Comparison of ENCODE assay signal across 15 mouse cellular contexts in genomic region chr2:26895898-26896297, GRCm38 (mm10). TPM values are rescaled to one million over a fixed set of nuclear protein-coding genes. Genes with fewer than 3 reads are reported as not detected.
DNase-seq lines count a peak whose midpoint lies in the region; TF ChIP-seq lines count a peak whose summit lies in the region.
"Had no signal": no experiment of that assay in that cellular context is flagged by ENCODE, and none has a peak within 500 bp of the region (broad histone marks: within the 10 kb centered on the region; RNA-seq: fewer than 3 reads in every experiment).

No protein-coding gene starts in this region.

- no peak overlapping the region for H3K4me3 ChIP-seq in heart, embryonic 10.5 days
- no peak overlapping the region for H3K4me3 ChIP-seq in left cerebral cortex, adult 2 months
- H3K4me3 ChIP-seq in cortical plate, adult 2 months (ENCODE audit: insufficient read depth, low read length) = no peak overlapping the region
- H3K4me3 ChIP-seq: embryonic facial prominence, embryonic 12.5 days; heart, embryonic 13.5 days; hindbrain, embryonic 13.5 days had no signal

- no peaks in the 10 kb centered on the region for H3K4me1 ChIP-seq in heart, embryonic 10.5 days
- H3K4me1 ChIP-seq in cortical plate, adult 2 months (ENCODE audit: control insufficient read depth, insufficient read depth, low read length) = no peaks in the 10 kb centered on the region
- H3K4me1 ChIP-seq: embryonic facial prominence, embryonic 12.5 days; heart, embryonic 13.5 days had no signal

- peak; percentile 18 for TF ChIP-seq CTCF in left cerebral cortex, adult 2 months (IDR thresholded peaks at IDR 0.05)
- TF ChIP-seq CTCF in cortical plate, adult 2 months (IDR thresholded peaks at IDR 0.05; ENCODE audit: extremely low read depth, insufficient read depth, low read length) = 0 out of 2 replicates have a peak, but pooled peaks have one; percentile 0

- no peaks in the 10 kb centered on the region for H3K9me3 ChIP-seq in heart, embryonic 10.5 days
- H3K9me3 ChIP-seq: embryonic facial prominence, embryonic 12.5 days; heart, embryonic 13.5 days; hindbrain, embryonic 13.5 days had no signal

- WGBS in heart, embryonic 10.5 days = 90% methylated on average over 4 of the region's 4 CpGs

- TF ChIP-seq POLR2A in cortical plate, adult 2 months (IDR thresholded peaks at IDR 0.05; ENCODE audit: extremely low read depth, insufficient read depth, low read length) = no peak

- peak; percentile 25 for DNase-seq in heart, embryonic 10.5 days (ENCODE audit: low spot score)
- DNase-seq in heart, postnatal 14 days = no peak
- DNase-seq in left cerebral cortex, adult 2 months (ENCODE audit: extremely low spot score in 1 of 2, low spot score in 2 of 2) = no peak
- DNase-seq in left cerebral cortex, postnatal 4 days = no peak
- DNase-seq in cerebellum, postnatal 4 days (ENCODE audit: low spot score in 2 of 2) = no peak
- DNase-seq: adrenal gland, adult 2 months; adrenal gland, postnatal 25 days; cerebellum, adult 18-20 months; cerebellum, adult 9-11 months; gastrocnemius, postnatal 14 days had no signal

- intact Hi-C loops in heart, postnatal 14 days (cut with DNase I) = no loop called here
- intact Hi-C loops in left cerebral cortex, adult 2 months (cut with DNase I) = no loop called here
- intact Hi-C loops in left cerebral cortex, postnatal 4 days (cut with DNase I) = no loop called here

- H3K27me3 ChIP-seq in heart, embryonic 10.5 days (ENCODE audit: insufficient read depth, poor library complexity, severe bottlenecking) = no peaks in the 10 kb centered on the region
- H3K27me3 ChIP-seq: CH12.LX; embryonic facial prominence, embryonic 12.5 days; heart, embryonic 13.5 days; hindbrain, embryonic 13.5 days had no signal

- H3K36me3 ChIP-seq in heart, embryonic 10.5 days = peaks cover 87% of the 10 kb centered on the region

- H3K27ac ChIP-seq in heart, embryonic 10.5 days = no peak overlapping the region
- H3K27ac ChIP-seq in left cerebral cortex, adult 2 months = no peak overlapping the region
- H3K27ac ChIP-seq in cortical plate, adult 2 months (ENCODE audit: insufficient read depth, low read length) = no peak overlapping the region
- H3K27ac ChIP-seq: embryonic facial prominence, embryonic 12.5 days; heart, embryonic 13.5 days; hindbrain, embryonic 13.5 days had no signal

RNA-seq across cellular contexts. Expression of gene Surf6, which starts 6.8 kb away (rescaled TPM):
- polyA plus RNA-seq in heart, embryonic 10.5 days (2016; fragmentation: Nextera tagmentation; extraction: Ambion mirVana) = 18.7 and 24.2 TPM in 2 replicates
- 10 to 100 TPM; 11.3 to 12.3 TPM for total RNA-seq in heart, postnatal 14 days (2021)
- 10 to 100 TPM; 25.4 to 27.3 TPM for total RNA-seq in left cerebral cortex, adult 2 months (2021)
- 10 to 100 TPM; 32.3 to 33.8 TPM for total RNA-seq in left cerebral cortex, postnatal 4 days (2021)
- 18.7 and 19.1 TPM in 2 replicates for polyA plus RNA-seq in cortical plate, adult 2 months (2012; rRNA removed)

RNA-seq across cellular contexts. Expression of gene Med22, which starts 14.6 kb away (rescaled TPM):
- 40.7 and 55.0 TPM in 2 replicates for polyA plus RNA-seq in heart, embryonic 10.5 days (2016; fragmentation: Nextera tagmentation; extraction: Ambion mirVana)
- total RNA-seq in heart, postnatal 14 days (2021) = 10 to 100 TPM; 24.4 to 26.5 TPM
- total RNA-seq in left cerebral cortex, adult 2 months (2021) = 10 to 100 TPM; 44.5 to 46.6 TPM
- total RNA-seq in left cerebral cortex, postnatal 4 days (2021) = 10 to 100 TPM; 52.3 to 56.2 TPM
- 44.1 and 47.4 TPM in 2 replicates for polyA plus RNA-seq in cortical plate, adult 2 months (2012; rRNA removed)

RNA-seq across cellular contexts. Expression of gene Rpl7a, which starts 14.7 kb away (rescaled TPM):
- 425 and 513 TPM in 2 replicates for polyA plus RNA-seq in heart, embryonic 10.5 days (2016; fragmentation: Nextera tagmentation; extraction: Ambion mirVana)
- 100 to 1,000 TPM; 272 to 313 TPM for total RNA-seq in heart, postnatal 14 days (2021)
- total RNA-seq in left cerebral cortex, adult 2 months (2021) = 100 to 1,000 TPM; 208 to 232 TPM
- 100 to 1,000 TPM; 422 to 425 TPM for total RNA-seq in left cerebral cortex, postnatal 4 days (2021)
- polyA plus RNA-seq in cortical plate, adult 2 months (2012; rRNA removed) = 642 and 671 TPM in 2 replicates

RNA-seq across cellular contexts. Expression of gene Surf2, which starts 20.3 kb away (rescaled TPM):
- polyA plus RNA-seq in heart, embryonic 10.5 days (2016; fragmentation: Nextera tagmentation; extraction: Ambion mirVana) = 39.9 and 45.7 TPM in 2 replicates
- total RNA-seq in heart, postnatal 14 days (2021) = 10 to 100 TPM; 14.3 to 15.0 TPM
- total RNA-seq in left cerebral cortex, adult 2 months (2021) = 10 to 100 TPM; 37.8 to 37.9 TPM
- total RNA-seq in left cerebral cortex, postnatal 4 days (2021) = 10 to 100 TPM; 34.8 to 35.1 TPM
- polyA plus RNA-seq in cortical plate, adult 2 months (2012; rRNA removed) = 56.9 and 59.0 TPM in 2 replicates

RNA-seq across cellular contexts. Expression of gene Surf1, which starts 20.4 kb away (rescaled TPM):
- 40.9 and 45.6 TPM in 2 replicates for polyA plus RNA-seq in heart, embryonic 10.5 days (2016; fragmentation: Nextera tagmentation; extraction: Ambion mirVana)
- total RNA-seq in heart, postnatal 14 days (2021) = 10 to 100 TPM; 44.3 to 45.3 TPM
- total RNA-seq in left cerebral cortex, adult 2 months (2021) = 10 to 100 TPM; 96.6 to 97.2 TPM
- 10 to 100 TPM; 69.5 to 72.4 TPM for total RNA-seq in left cerebral cortex, postnatal 4 days (2021)
- polyA plus RNA-seq in cortical plate, adult 2 months (2012; rRNA removed) = 136 and 138 TPM in 2 replicates
